Mouse (Mus musculus) stomach, embryonic 15.5 days (tissue): ENCODE data around the gene Cpxm2. TPM values are rescaled to one million over a fixed set of nuclear protein-coding genes. Genes with fewer than 3 reads are reported as not detected.

ENCODE experiments used
- ATAC-seq: fragments of 200-750 bp; cut with Nextera tagmentation; 2 replicates; pipeline ENCODE4 v1.8.0; 2017; ENCODE audit warnings: low read depth, moderate number of reproducible peaks, moderate TSS enrichment; ENCODE audit not compliant: insufficient read depth, low FRiP score
- H3K27ac ChIP-seq: fragments of 300-500 bp; sonication (generic); 2 replicates; pipeline ENCODE4 v1.5.1; 2015; ENCODE audit warnings: mild to moderate bottlenecking, inconsistent platforms
- H3K27me3 ChIP-seq: fragments of 300-500 bp; sonication (generic); replicated peaks from 2 replicates; pipeline ENCODE4 v1.6.1; 2015; ENCODE audit warnings: inconsistent platforms
- H3K36me3 ChIP-seq: fragments of 300-500 bp; sonication (generic); 2 replicates; pipeline ENCODE4 v1.6.1; 2015; ENCODE audit warnings: inconsistent platforms
- H3K4me1 ChIP-seq: fragments of 300-500 bp; sonication (generic); 2 replicates; pipeline ENCODE4 v1.6.1; 2015; ENCODE audit warnings: inconsistent platforms
- H3K4me2 ChIP-seq: fragments of 300-500 bp; sonication (generic); 2 replicates; pipeline ENCODE4 v1.6.1; 2015; ENCODE audit warnings: mild to moderate bottlenecking, inconsistent platforms
- H3K4me3 ChIP-seq: fragments of 300-500 bp; sonication (generic); replicated peaks from 2 replicates; pipeline ENCODE4 v1.5.1; 2015; ENCODE audit warnings: inconsistent platforms
- H3K9ac ChIP-seq: fragments of 300-500 bp; sonication (generic); 2 replicates; pipeline ENCODE4 v1.6.1; 2015; ENCODE audit warnings: inconsistent platforms
- H3K9me3 ChIP-seq: fragments of 300-500 bp; sonication (generic); 2 replicates; pipeline ENCODE4 v1.6.1; 2016; ENCODE audit warnings: inconsistent platforms
- WGBS: fragments of 180-500 bp; shearing (Covaris S2); methylation state at CpG from one replicate; pipeline ENCODE4 v1.1.7; 2015; 5-methylcytosine and 5-hydroxymethylcytosine counted together
- polyA plus RNA-seq: library from polyadenylated mRNA; unstranded; fragments of >200 nt; fragmentation: Nextera tagmentation; extraction: Ambion mirVana; gene quantifications from 2 replicates; pipeline ENCODE4 v1.2.1, GENCODE M21; 2015

Cpxm2 gene
- polyA plus RNA-seq, 1 experiment from 2014 or later, result 2.2 TPM

GRCm38 (mm10) chr7:132070877-132071625 is 83.5 kb downstream of the Cpxm2 start:
- Histone ChIP-seq H3K9me3 (no peaks in the 10 kb centered on the region), H3K4me3 (no peak overlapping the region), H3K4me2 (no peak overlapping the region), H3K36me3 (no peaks in the 10 kb centered on the region), H3K27ac (no peak overlapping the region), H3K9ac (no peak overlapping the region), H3K27me3 (no peaks in the 10 kb centered on the region), H3K4me1 (no peaks in the 10 kb centered on the region)
- no peak for ATAC-seq
- WGBS, result 81% methylated on average over 6 of the region's 6 CpGs

- Histone ChIP-seq H3K27me3 (no peaks in the 10 kb centered on the region), H3K4me1 (no peaks in the 10 kb centered on the region), H3K9me3 (no peaks in the 10 kb centered on the region), H3K4me3 (no peak overlapping the region), H3K27ac (no peak overlapping the region), H3K9ac (no peak overlapping the region), H3K4me2 (no peak overlapping the region), H3K36me3 (no peaks in the 10 kb centered on the region)
- no peak for ATAC-seq
- WGBS, result 68% methylated on average over 5 of the region's 5 CpGs
These were observed 86.6 kb downstream of the Cpxm2 start for GRCm38 (mm10) chr7:132067951-132068350.

- 80% methylated on average over 5 of the region's 5 CpGs for WGBS
- H3K4me3 ChIP-seq, result no peak overlapping the region
- no peak overlapping the region for H3K27ac ChIP-seq
- no peaks in the 10 kb centered on the region for H3K27me3 ChIP-seq
- no peak for ATAC-seq
- H3K9me3 ChIP-seq, result no peaks in the 10 kb centered on the region
- no peaks in the 10 kb centered on the region for H3K36me3 ChIP-seq
- no peak overlapping the region for H3K9ac ChIP-seq
- H3K4me1 ChIP-seq, result no peaks in the 10 kb centered on the region
- H3K4me2 ChIP-seq, result no peak overlapping the region
These were observed 87.0 kb downstream of the Cpxm2 start for GRCm38 (mm10) chr7:132067511-132067910.

GRCm38 (mm10) chr7:132060116-132060515 is 94.4 kb downstream of the Cpxm2 start:
- Histone ChIP-seq H3K27me3 (no peaks in the 10 kb centered on the region), H3K27ac (no peak overlapping the region), H3K9me3 (no peaks in the 10 kb centered on the region), H3K9ac (no peak overlapping the region), H3K4me2 (no peak overlapping the region), H3K4me3 (no peak overlapping the region), H3K4me1 (no peaks in the 10 kb centered on the region), H3K36me3 (no peaks in the 10 kb centered on the region)
- 69% methylated on average over 7 of the region's 7 CpGs for WGBS
- ATAC-seq, result no peak

GRCm38 (mm10) chr7:132056565-132056964 is 98.0 kb downstream of the Cpxm2 start:
- Histone ChIP-seq H3K27ac (no peak overlapping the region), H3K36me3 (no peaks in the 10 kb centered on the region), H3K4me3 (no peak overlapping the region), H3K27me3 (no peaks in the 10 kb centered on the region), H3K4me1 (no peaks in the 10 kb centered on the region), H3K9me3 (no peaks in the 10 kb centered on the region), H3K4me2 (no peak overlapping the region), H3K9ac (no peak overlapping the region)
- 64% methylated on average over 7 of the region's 7 CpGs for WGBS
- ATAC-seq, result no peak

GRCm38 (mm10) chr7:132046662-132047061 is 107.9 kb downstream of the Cpxm2 start:
- H3K9ac ChIP-seq, result no peak overlapping the region
- H3K4me2 ChIP-seq, result no peak overlapping the region
- H3K4me1 ChIP-seq, result no peaks in the 10 kb centered on the region
- H3K27me3 ChIP-seq, result 0 out of 2 replicates have a peak, but pooled peaks cover 3% of the 10 kb centered on the region
- H3K36me3 ChIP-seq, result no peaks in the 10 kb centered on the region
- no peaks in the 10 kb centered on the region for H3K9me3 ChIP-seq
- no peak overlapping the region for H3K4me3 ChIP-seq
- ATAC-seq, result no peak
- no peak overlapping the region for H3K27ac ChIP-seq
- WGBS, result 17% methylated on average over 3 of the region's 4 CpGs

GRCm38 (mm10) chr7:132031940-132032531 is 122.5 kb downstream of the Cpxm2 start:
- Histone ChIP-seq H3K4me2 (no peak overlapping the region), H3K4me1 (no peaks in the 10 kb centered on the region), H3K27ac (no peak overlapping the region), H3K36me3 (no peaks in the 10 kb centered on the region), H3K9ac (no peak overlapping the region), H3K27me3 (no peaks in the 10 kb centered on the region), H3K9me3 (no peaks in the 10 kb centered on the region), H3K4me3 (no peak overlapping the region)
- no peak; the same call in 1 of the 2 replicates for ATAC-seq
- WGBS, result 52% methylated on average over 6 of the region's 6 CpGs

GRCm38 (mm10) chr7:132026671-132027070 is 127.9 kb downstream of the Cpxm2 start:
- H3K27me3 ChIP-seq, result no peaks in the 10 kb centered on the region
- H3K9ac ChIP-seq, result no peak overlapping the region
- no peak overlapping the region for H3K4me2 ChIP-seq
- no peak overlapping the region for H3K27ac ChIP-seq
- H3K9me3 ChIP-seq, result no peaks in the 10 kb centered on the region
- H3K36me3 ChIP-seq, result no peaks in the 10 kb centered on the region
- H3K4me1 ChIP-seq, result no peaks in the 10 kb centered on the region
- 45% methylated on average over 6 of the region's 6 CpGs for WGBS
- ATAC-seq, result no peak
- no peak overlapping the region for H3K4me3 ChIP-seq

GRCm38 (mm10) chr7:132025591-132025990 is 128.9 kb downstream of the Cpxm2 start:
- no peak for ATAC-seq
- H3K27me3 ChIP-seq, result no peaks in the 10 kb centered on the region
- H3K4me3 ChIP-seq, result no peak overlapping the region
- no peaks in the 10 kb centered on the region for H3K9me3 ChIP-seq
- no peak overlapping the region for H3K4me2 ChIP-seq
- H3K4me1 ChIP-seq, result no peaks in the 10 kb centered on the region
- 65% methylated on average over 6 of the region's 6 CpGs for WGBS
- H3K27ac ChIP-seq, result no peak overlapping the region
- H3K36me3 ChIP-seq, result no peaks in the 10 kb centered on the region
- no peak overlapping the region for H3K9ac ChIP-seq

GRCm38 (mm10) chr7:132015933-132016332 is 138.6 kb downstream of the Cpxm2 start:
- Histone ChIP-seq H3K4me1 (no peaks in the 10 kb centered on the region), H3K4me2 (no peak overlapping the region), H3K9me3 (no peaks in the 10 kb centered on the region), H3K9ac (no peak overlapping the region), H3K4me3 (no peak overlapping the region), H3K27ac (no peak overlapping the region), H3K36me3 (no peaks in the 10 kb centered on the region), H3K27me3 (no peaks in the 10 kb centered on the region)
- no peak for ATAC-seq
- 66% methylated on average over 3 of the region's 3 CpGs for WGBS

- Histone ChIP-seq H3K4me2 (no peak overlapping the region), H3K4me3 (no peak overlapping the region), H3K4me1 (no peaks in the 10 kb centered on the region), H3K9ac (no peak overlapping the region), H3K27ac (no peak overlapping the region), H3K27me3 (no peaks in the 10 kb centered on the region), H3K36me3 (no peaks in the 10 kb centered on the region), H3K9me3 (no peaks in the 10 kb centered on the region)
- WGBS, result 20% methylated on average over 3 of the region's 3 CpGs
- no peak for ATAC-seq
These were observed 139.3 kb downstream of the Cpxm2 start for GRCm38 (mm10) chr7:132015193-132015592.

GRCm38 (mm10) chr7:132013970-132014369 is 140.6 kb downstream of the Cpxm2 start:
- Histone ChIP-seq H3K4me3 (no peak overlapping the region), H3K27ac (no peak overlapping the region), H3K27me3 (no peaks in the 10 kb centered on the region), H3K9ac (no peak overlapping the region), H3K36me3 (no peaks in the 10 kb centered on the region), H3K4me1 (no peaks in the 10 kb centered on the region), H3K9me3 (no peaks in the 10 kb centered on the region), H3K4me2 (no peak overlapping the region)
- ATAC-seq, result no peak
- WGBS, result 83% methylated on average over 5 of the region's 5 CpGs
